Mouse (Mus musculus) embryo, embryonic 11.5 days (tissue): ENCODE results near the gene Krt28.

Experiments
- DNase-seq: peaks from one replicate; pipeline ENCODE4 v3.0.0-alpha.2; 2012; ENCODE audit warnings: low read depth, low spot score

The Krt28 gene

DNA sequence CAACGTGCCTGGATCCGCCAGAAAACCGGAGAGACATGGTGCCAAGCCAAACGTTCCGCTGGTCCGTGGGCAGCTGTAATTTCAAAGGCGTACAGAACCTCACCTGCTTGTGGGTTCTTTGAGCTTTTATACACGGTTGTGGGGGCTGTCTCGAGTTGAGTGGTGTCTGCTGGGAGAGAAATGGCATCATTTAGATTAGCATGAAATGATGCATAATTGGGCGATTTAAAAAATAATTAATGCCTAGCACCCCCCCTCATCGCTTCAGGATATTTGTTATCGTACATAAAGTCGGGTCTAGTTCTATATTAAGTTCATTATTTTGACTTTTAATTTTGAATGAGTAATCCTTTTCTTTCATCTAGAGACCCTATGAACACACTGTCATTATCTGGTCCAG is at the start of gene Krt28:
Gene Krt28 (minus strand): TSS at position 101 of the 400 bp plus-strand sequence.
- no peak for DNase-seq

DNA sequence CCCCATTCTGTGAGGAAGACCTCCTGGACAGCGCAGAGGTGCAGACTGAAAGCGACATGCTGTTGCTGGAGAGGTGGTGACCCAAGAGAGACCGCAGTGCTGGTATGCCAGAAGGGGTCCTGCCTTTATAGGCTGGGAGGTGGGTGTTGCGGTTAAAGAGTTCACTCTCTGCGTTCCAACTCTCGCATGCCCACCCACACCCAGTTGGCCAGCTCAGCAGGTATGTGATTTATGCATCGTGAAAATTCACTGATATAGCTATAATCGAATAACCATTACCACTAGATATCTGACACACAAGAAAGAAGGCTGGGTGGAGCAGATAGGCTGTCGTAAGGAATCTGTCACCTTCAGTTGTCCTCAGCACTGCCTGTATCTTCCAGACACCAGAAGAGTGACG is 47.5 kb upstream of the Krt28 start, which contains the start of gene Krt12:
Gene Krt12 (minus strand): TSS at position 101 of the 400 bp plus-strand sequence.
- no peak for DNase-seq

DNA sequence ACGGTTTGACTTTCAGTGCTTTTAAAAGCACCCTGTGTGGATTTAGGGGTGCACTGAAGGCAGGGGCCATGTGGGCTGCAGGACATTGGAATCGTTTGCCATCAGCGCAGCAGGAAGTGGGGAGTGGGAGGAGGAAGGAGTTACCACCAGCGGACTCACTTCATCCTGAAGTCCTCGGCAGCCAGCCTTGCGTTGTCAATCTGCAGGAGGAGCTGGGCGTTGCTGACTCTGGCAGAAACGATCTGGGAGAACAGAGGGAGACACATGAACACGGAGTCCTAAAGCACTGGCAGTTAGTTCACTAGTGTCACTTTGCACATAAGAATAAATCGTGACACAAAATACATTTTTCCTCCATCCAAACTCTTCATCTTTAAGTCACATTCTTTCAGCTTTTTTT is 45.9 kb upstream of the Krt28 start:
- no peak for DNase-seq

DNA sequence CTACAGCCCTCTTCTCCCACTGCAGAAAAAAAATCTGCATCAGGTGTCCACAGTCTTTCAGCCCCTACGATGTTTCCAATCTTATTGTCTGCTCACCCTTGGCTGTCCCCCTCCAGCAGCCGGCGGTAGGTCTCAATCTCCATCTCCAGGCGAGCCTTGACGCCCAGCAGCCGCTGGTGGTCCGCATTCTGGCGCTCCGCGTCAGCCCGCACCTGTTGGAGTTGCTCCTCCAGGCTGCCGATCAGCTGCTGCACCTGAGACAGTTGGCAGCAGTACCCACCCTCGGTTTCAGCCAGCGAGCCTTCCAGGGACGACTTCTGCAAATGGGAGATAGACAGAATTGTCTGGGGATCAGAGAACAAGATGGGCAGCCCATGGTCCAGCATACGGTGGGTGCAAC is 43.1 kb upstream of the Krt28 start:
- DNase-seq: no peak

DNA sequence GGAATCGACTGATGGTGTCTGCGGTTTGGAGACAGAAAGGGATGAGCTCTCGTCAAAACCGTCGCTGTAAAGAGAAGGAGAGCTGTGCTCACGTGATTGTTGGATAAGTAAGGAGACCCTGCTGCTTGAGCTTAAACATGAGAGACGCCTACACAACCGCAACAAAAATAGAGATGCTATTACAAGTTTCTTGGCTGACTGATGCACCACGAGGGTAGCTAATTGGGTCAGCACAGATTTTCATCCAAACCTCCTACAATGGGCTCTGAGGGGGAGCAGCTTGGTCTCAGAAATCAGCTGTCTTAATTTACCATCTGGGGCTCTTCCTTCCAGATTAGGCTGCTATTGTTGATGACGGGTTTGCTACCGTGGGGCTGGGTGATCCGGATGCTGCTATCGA is 42.2 kb upstream of the Krt28 start:
- DNase-seq: no peak

DNA sequence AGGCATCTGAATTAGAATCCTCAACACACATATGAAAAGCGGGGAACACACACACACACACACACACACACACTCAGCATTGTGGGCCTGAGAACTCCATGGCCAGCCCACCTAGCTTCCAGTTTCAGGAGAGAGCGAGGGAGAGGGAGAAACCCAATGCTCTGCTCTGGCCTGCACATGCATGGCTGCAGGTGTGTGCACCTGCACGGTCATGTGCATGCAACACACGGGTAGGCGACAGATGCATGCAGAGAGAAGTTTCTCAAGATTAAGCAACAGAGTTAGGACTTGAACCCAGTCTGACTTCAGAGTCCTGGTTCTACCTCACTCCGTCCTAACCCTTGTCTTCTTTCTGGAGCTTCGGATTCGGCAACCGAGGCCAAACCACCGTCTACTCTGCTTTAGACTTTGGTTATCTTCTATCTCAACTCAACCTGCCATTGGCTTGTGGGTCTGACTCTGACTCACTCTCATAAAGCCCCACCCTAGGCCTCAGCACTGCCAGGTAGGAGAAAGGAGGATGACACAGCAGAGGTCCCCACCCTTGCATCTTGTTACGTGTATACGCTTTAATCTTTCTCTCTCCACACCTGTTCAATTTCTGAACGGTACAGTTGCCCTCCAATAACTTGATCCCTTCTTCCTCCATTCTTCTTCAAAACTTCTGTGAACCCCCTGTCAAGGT is 39.9 kb upstream of the Krt28 start:
- DNase-seq: no peak

DNA sequence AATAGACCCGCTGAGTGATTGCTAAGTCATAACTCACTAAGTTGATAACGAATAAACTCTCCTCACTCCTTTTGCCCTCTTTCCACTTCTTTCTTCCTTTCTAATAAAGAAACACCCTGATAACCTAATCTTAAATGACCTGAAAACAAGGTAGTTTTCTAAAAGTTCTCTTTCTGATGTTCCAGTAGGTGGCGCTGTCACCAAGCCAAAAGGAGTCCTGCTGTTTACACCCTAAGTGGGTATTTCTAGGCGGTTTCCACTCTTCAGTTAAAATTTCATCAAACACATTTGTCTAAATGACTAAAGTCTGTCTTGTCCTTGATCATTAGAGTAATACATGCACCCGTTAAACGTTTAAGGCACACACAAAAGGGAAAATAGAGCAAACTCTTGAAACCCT is 38.5 kb upstream of the Krt28 start:
- DNase-seq: peak; percentile 24

DNA sequence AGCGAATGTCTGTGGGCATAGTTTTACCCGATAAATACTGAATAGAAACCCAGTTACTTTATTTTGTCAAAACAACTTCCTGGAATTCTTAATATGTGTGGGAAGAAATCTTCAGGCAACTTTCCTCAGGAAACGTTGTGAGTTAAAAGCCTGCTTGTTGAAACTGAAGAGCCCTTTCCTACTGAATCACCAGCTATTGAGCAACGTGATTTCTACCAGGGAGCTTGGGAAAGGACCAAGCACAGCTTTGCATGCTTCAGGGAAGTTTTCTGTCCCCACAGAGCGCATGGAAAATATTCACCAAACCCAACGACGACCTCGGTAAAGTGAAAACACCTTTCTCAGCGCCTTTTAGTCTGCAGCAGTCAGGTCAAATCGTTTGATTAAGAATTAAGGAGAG is 31.5 kb upstream of the Krt28 start:
- DNase-seq: no peak

DNA sequence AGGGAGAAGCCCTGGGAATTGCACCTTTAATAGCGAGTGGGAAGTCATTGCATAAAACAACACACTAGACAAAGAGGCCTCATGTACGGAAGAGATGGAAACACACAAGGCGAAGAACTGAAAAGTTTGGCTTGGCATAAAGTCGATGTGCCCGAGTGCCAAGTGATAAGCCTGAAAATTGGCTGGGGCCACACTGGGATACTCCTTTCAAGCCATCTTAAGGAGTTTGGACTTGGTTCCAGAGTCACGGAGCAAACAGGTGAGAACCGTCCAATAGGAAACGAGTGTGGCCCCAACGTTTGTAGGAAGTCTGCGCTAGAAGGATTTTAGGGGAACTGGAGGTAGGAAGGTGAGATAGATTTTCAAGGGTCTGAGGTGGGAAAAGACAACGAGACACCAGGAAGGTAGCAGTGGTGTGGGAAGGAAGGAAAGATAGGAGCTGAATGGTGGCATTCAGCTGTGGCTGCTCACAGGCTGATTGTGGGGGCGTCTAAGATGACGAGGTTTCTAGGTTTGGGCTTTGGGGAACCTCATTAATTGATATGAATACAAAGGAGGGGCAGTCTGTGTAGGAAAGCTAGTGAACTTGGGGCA is 25.4 kb upstream of the Krt28 start:
- DNase-seq: no peak

DNA sequence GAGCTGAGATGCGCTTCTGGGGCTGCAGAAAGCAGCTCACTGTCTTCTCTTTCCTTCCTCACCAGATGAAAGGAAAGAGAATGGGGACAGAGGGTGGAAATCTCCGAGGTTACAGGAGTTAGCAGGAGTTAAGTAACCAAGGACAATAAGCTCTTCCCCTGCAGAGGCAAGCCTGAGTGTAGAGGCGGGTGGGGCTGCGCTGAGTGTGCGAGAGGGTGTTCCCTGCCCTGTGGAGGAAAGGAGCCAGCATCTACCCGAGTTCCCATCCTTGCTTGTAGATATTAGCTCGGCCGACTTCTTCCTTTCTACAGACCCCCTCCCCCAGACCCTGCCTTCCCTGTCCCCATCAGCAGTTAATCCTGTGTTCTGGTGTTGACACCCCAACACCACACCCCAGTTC is 24.1 kb upstream of the Krt28 start:
- DNase-seq: no peak

DNA sequence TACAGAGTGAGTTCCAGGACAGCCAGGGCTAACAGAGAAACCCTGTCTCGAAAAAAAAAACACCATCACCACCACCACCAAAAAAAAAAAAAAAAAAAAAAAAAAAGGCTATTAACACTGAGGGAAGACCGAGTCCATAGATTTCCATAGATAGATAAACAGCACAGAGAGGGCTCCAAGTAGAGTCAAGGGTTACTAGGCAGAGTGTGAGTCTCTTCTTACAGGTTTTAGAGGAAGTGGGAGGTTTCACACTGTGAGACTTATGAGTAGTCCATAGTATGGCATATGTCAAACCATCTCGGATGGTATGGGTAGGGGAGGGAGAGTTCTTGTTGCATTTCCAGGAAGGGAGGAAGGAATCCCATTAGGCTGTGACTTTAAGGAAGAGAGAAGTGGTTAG is 23.4 kb upstream of the Krt28 start:
- no peak for DNase-seq

DNA sequence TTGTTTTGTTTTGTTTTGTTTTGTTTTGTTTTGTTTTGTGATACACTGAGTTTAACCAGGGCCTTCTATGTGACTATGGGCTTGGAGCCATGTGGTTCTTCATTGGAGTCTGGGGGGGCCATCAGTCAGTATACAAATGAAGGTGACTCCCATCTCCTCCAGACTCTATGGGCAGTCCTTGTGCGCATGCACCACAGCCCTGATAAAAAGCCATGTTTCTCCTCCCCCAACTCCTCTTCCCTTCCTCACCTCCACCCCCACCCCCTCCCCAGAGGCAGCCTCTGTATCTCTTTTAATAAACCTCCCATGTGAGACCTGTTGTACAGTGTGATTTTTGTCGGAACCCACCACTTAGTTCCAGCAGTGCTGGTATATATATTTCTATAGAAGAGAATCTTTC is 22.0 kb upstream of the Krt28 start:
- no peak for DNase-seq

DNA sequence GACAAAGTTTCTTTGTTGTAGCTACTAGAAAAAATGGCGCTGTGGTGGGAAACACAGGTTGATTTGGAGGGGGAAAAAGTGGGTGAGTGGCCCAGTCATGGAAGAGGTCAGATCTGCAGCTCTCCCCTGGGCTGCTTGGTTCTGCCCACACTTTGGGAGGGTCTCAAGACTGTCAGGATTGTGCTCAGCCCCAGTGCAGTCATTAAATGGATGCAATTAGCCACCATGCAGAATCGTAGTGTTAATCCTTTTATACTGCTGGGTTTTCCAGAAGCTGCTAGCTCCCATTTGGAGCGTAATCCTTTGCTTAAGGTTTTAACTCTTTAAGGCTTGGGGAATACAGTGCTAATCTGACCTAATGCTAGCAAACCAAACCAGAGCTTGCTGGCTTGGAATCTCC is 21.3 kb upstream of the Krt28 start:
- no peak for DNase-seq

DNA sequence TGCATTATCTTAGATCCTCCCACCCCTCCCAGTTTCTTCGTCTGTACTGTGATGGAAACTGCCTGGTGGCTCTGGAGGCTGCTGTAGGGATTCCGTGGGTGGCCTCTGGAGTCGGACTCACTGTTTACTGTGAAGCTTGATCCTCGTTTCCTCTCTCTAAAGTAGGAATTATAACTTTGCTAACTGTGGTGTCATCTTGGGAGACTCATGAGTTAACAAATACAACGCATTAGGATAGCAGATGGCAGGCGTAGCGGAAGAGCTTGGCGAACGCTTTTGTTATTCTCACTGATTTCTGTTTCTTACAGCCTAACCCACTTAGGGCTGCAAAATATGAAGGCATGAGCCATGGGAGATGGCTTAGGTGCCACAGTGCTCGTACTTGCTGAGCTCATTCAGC is 17.8 kb upstream of the Krt28 start:
- no peak for DNase-seq

DNA sequence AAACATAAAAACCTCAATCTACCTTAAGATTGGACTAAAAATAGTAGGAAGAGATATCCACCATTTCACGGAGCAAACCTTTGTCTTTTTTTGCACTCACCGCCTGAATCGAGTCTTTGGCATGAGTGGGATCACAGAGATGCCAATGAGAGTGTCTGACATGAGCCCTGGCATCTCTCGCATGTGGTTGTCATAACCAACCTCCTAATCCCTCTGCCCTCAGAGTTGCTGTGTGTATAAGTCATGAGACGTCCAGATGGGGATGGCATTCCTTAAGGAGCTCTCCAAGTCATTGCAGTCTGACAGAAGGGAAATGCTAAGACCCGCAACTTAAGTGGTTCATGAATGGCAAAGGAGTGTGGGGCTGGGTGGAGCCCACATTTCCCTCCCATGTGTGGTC is 16.7 kb upstream of the Krt28 start:
- DNase-seq: no peak

DNA sequence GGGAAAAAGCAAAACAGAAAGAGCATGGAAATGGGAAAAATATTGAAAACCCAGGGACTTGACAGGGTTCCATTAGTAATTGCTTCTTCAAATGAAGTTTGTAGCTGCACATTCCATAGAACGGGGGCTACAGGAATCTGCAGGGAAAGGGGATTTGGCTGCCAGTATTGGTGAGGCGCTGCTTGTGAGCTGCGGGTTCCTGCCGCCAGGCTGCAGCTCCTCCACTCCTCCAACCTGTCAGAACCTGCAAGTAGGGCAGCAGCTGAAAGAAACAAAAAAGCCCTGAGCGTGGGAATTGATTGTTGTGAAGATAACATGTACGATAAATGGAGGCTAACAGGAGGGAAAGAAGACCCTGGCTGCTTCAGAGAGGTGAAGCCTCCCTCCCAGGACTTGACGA is 16.2 kb upstream of the Krt28 start:
- no peak for DNase-seq

DNA sequence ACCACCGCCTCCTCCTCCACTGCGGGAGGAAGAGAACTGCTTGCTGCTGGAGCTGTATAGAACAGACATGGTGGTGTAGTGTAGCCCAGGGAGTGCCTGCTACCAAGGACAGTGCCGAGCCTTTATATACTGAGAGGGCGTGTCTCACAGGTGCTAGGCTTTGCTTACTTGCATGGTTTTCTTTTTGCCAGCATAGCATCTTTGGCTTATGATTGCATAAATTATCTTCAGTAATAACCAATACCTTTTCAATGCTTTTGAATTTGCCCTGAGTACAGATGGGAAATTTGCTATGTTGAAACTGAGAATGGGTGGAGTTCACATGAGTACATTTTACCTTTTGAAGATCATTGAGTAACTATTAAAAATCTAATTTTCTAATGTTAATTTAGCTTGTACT is 14.6 kb upstream of the Krt28 start, which contains the start of gene Krt10:
Gene Krt10 (minus strand): TSS at position 101 of the 400 bp plus-strand sequence.
- DNase-seq: no peak

DNA sequence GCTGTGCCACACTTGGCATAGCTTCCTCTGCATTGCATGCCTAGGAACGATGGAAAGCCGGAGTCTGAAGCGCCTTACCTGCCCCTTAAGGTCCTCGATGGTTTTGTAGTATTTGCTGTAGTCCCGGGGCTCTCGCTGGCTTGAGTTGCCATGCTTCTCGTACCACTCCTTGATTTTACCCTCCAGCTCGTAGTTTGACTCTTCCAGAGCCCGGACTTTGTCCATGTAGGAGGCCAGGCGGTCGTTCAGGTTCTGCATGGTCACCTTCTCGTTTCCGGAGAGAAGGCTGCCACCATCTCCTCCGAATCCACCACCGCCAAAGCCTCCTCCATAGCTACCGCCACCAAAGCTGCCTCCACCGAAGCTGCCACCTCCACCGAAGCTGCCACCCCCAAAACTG is 14.0 kb upstream of the Krt28 start:
- DNase-seq: no peak

DNA sequence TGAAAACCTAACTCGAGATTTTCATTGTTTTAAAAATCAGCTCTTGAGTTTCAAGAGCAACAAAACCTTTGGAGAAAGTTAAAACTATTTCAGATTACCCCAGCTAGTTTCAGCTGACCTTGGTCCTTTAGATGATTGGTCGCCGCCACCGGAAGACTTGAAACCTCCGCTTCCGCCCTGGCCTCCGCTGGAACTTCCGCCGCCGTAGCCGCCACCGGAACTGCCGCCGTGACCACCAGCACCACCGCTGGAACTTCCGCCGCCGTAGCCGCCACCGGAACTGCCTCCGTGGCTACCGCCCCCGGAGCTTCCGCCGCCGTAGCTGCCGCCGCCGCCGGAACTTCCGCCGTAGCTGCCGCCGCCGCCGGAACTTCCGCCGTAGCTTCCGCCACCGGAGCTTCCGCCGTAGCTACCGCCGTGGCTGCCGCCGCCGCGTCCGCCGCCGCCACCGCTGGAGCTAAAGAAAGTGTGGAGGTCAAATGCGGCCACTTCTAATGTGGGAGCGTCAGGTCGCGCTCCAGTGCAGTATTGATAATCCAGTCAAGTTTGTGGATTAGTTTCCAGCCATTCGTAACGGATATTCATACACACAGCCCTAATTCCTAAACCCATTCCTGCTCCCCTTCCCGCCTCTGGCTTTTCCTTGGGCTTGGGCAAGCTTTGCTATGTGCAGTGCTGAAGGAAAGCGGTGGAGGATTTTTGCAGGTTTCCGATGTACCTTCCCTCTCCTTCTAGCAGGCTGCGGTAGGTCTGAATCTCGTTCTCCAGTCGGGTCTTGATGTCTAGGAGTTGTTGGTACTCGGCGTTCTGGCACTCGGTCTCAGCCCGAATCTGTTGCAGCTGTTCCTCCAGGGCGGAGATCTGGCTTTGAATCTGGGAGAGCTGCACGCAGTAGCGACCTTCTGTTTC is 11.4 kb upstream of the Krt28 start:
- peak; percentile 53 for DNase-seq

DNA sequence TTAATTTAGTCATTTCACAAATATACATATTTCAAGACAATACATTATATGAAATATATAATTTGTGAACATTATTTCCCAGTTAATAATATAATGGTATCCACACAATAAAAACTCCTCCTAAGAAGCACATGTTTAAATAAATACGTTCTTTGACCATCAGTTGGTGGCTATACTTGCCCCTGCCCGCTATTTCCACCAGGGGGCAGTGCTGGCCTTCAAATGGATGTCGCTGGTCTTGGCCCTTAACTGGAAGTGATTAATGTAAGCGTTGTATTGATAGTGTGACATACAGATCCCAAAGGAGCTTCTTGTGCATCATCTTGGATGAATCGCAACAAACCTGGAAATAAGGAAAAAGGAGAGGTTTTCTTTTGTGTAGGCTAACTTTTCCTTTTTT is 4.9 kb upstream of the Krt28 start:
- DNase-seq: peak; percentile 57

DNA sequence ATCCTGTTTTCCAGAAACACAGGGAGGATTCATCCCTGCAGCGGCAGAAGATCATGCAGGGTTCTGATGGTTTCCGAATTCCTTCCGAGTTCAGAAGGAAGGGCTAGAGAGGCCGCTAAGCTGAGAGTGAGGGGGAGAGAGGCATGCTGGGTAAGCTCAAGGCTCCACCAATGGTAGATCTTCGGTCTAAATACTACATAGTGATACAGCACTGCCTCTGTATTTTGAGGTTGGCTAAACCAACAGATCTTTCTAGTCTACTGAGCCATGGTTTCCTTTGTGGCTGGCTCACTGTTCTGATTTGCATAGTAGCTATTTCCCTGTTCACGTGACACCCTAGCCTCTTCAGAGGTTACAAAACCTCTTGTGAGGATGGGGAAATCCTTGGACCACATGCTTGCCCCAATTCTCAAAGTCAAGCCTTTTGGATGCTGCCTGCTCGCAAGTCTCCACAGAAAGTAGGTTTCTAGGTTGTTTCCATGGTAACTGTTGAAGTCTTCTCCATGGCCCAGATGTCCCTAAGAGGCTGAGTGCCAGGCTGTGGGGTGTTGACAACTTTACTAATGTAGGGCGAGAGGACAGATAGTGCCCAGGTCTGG is 4.8 kb downstream of the Krt28 start:
- no peak for DNase-seq

DNA sequence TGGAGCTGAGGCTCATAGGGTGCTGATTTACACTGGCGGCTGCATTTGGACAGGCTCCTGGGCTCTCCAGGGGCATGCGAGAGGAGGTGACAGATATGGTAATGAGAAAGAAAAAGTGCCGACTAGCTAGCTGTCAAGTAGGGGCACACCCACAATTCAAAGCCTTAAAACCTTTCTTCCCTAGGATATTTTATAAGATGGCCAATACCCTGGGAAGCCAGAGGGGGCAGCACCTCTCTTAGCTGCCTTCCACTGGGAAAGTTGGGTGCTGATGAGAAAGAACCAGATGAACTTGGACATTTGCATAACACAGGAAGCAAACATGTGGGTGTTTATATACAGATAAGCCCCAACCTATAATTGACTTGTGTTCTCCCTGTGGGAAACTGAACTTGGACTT is 5.5 kb downstream of the Krt28 start:
- DNase-seq: no peak
